Mouse (Mus musculus): Measurements from ENCODE around the gene Tmem129. TPM values are rescaled to one million over a fixed set of nuclear protein-coding genes. Genes with fewer than 3 reads are reported as not detected.

Gene Tmem129
- polyA plus RNA-seq, 1 experiment from 2014 or later = 20.6 TPM

- ATAC-seq (ENCODE audit: insufficient read depth) = no peak
- no peak overlapping the region for H3K4me2 ChIP-seq
- H3K9me3 ChIP-seq (replicated peaks) = no peaks in the 10 kb centered on the region
- H3K36me3 ChIP-seq (replicated peaks) = peaks cover 75% of the 10 kb centered on the region
- no peak overlapping the region for H3K4me3 ChIP-seq (replicated peaks)
- H3K4me1 ChIP-seq (replicated peaks) = peaks cover 24% of the 10 kb centered on the region
- no peak overlapping the region for H3K27ac ChIP-seq (replicated peaks)
- 70% methylated on average over 3 of the region's 3 CpGs for WGBS (ENCODE audit: insufficient replicate concordance)
- no peaks in the 10 kb centered on the region for H3K27me3 ChIP-seq
- H3K9ac ChIP-seq = no peak overlapping the region
Observed at GRCm38 (mm10) chr5:33637606-33638350, 20.4 kb downstream of the Tmem129 start.

- WGBS (ENCODE audit: insufficient replicate concordance) = 43% methylated on average over 3 of the region's 3 CpGs
- no peak overlapping the region for H3K9ac ChIP-seq
- peaks cover 34% of the 10 kb centered on the region for H3K4me1 ChIP-seq (replicated peaks)
- peaks cover 50% of the 10 kb centered on the region for H3K36me3 ChIP-seq (replicated peaks)
- H3K27me3 ChIP-seq = no peaks in the 10 kb centered on the region
- peak overlapping the region; percentile 43; the same call in 1 of the 2 replicates for H3K27ac ChIP-seq (replicated peaks)
- ATAC-seq (ENCODE audit: insufficient read depth) = peak; percentile 29; the same call in 1 of the 2 replicates
- H3K9me3 ChIP-seq (replicated peaks) = no peaks in the 10 kb centered on the region
- no peak overlapping the region for H3K4me2 ChIP-seq
- H3K4me3 ChIP-seq (replicated peaks) = no peak overlapping the region
Observed at GRCm38 (mm10) chr5:33635361-33635760, 22.9 kb downstream of the Tmem129 start.

GRCm38 (mm10) chr5:33632526-33632925 is 25.7 kb downstream of the Tmem129 start:
- no peaks in the 10 kb centered on the region for H3K9me3 ChIP-seq (replicated peaks)
- H3K4me3 ChIP-seq (replicated peaks) = no peak overlapping the region
- no peak for ATAC-seq (ENCODE audit: insufficient read depth)
- no peaks in the 10 kb centered on the region for H3K27me3 ChIP-seq
- H3K4me1 ChIP-seq (replicated peaks) = peaks cover 49% of the 10 kb centered on the region
- H3K27ac ChIP-seq (replicated peaks) = no peak overlapping the region
- H3K9ac ChIP-seq = no peak overlapping the region
- 50% methylated on average over 1 of the region's 1 CpGs for WGBS (ENCODE audit: insufficient replicate concordance)
- peaks cover 26% of the 10 kb centered on the region for H3K36me3 ChIP-seq (replicated peaks)
- H3K4me2 ChIP-seq = no peak overlapping the region

GRCm38 (mm10) chr5:33630615-33631014 is 27.6 kb downstream of the Tmem129 start:
- Histone ChIP-seq H3K4me3 (replicated peaks) (peak overlapping the region; percentile 88), H3K27ac (replicated peaks) (peak overlapping the region; percentile 84), H3K4me2 (peak overlapping the region; percentile 93), H3K27me3 (no peaks in the 10 kb centered on the region), H3K9me3 (replicated peaks) (no peaks in the 10 kb centered on the region), H3K4me1 (replicated peaks) (peaks cover 45% of the 10 kb centered on the region), H3K36me3 (replicated peaks) (peaks cover 9% of the 10 kb centered on the region), H3K9ac (peak overlapping the region; percentile 61)
- 44% methylated on average over 4 of the region's 4 CpGs for WGBS (ENCODE audit: insufficient replicate concordance)
- no peak for ATAC-seq (ENCODE audit: insufficient read depth)

- peak; percentile 70 for ATAC-seq (ENCODE audit: insufficient read depth)
- peaks cover 41% of the 10 kb centered on the region for H3K4me1 ChIP-seq (replicated peaks)
- peak overlapping the region; percentile 61 for H3K9ac ChIP-seq
- 3% methylated on average over 9 of the region's 9 CpGs for WGBS (ENCODE audit: insufficient replicate concordance)
- no peaks in the 10 kb centered on the region for H3K9me3 ChIP-seq (replicated peaks)
- H3K36me3 ChIP-seq (replicated peaks) = peaks cover 5% of the 10 kb centered on the region
- H3K27ac ChIP-seq (replicated peaks) = peak overlapping the region; percentile 84
- H3K4me2 ChIP-seq = peak overlapping the region; percentile 93
- H3K27me3 ChIP-seq = no peaks in the 10 kb centered on the region
- peak overlapping the region; percentile 88 for H3K4me3 ChIP-seq (replicated peaks)
Observed at GRCm38 (mm10) chr5:33630061-33630460, 28.2 kb downstream of the Tmem129 start.

GRCm38 (mm10) chr5:33629301-33629987 is 28.8 kb downstream of the Tmem129 start, which contains the start of the genes Fam53a and Gm9903:
Gene Fam53a (minus strand): TSS chr5:33629635.
Gene Gm9903 (plus strand): TSS chr5:33629925.
- no peaks in the 10 kb centered on the region for H3K27me3 ChIP-seq
- peak within 1 kb of the TSS; percentile 96 for H3K4me2 ChIP-seq
- peak within 1 kb of the TSS; percentile 92 for H3K27ac ChIP-seq (replicated peaks)
- ATAC-seq (ENCODE audit: insufficient read depth) = peak; percentile 95
- peaks cover 41% of the 10 kb centered on the region for H3K4me1 ChIP-seq (replicated peaks)
- no peaks in the 10 kb centered on the region for H3K9me3 ChIP-seq (replicated peaks)
- H3K9ac ChIP-seq = peak within 1 kb of the TSS; percentile 90
- under 1% methylated on average over 99 of the region's 99 CpGs for WGBS (ENCODE audit: insufficient replicate concordance)
- peak within 1 kb of the TSS; percentile 88 for H3K4me3 ChIP-seq (replicated peaks)
- H3K36me3 ChIP-seq (replicated peaks) = peaks cover under 1% of the 10 kb centered on the region

GRCm38 (mm10) chr5:33628820-33629300 is 29.4 kb downstream of the Tmem129 start:
- Histone ChIP-seq H3K27ac (replicated peaks) (peak overlapping the region; percentile 92), H3K9ac (peak overlapping the region; percentile 90), H3K4me1 (replicated peaks) (peaks cover 41% of the 10 kb centered on the region), H3K4me3 (replicated peaks) (peak overlapping the region; percentile 88), H3K36me3 (replicated peaks) (no peaks in the 10 kb centered on the region), H3K27me3 (no peaks in the 10 kb centered on the region), H3K4me2 (peak overlapping the region; percentile 96), H3K9me3 (replicated peaks) (no peaks in the 10 kb centered on the region)
- peak; percentile 23 for ATAC-seq (ENCODE audit: insufficient read depth)
- 0% methylated on average over 24 of the region's 24 CpGs for whole genome bisulfite sequencing (ENCODE audit: insufficient replicate concordance)

GRCm38 (mm10) chr5:33627968-33628367 is 30.2 kb downstream of the Tmem129 start:
- H3K36me3 ChIP-seq (replicated peaks) = no peaks in the 10 kb centered on the region
- H3K4me2 ChIP-seq = peak overlapping the region; percentile 96
- H3K27me3 ChIP-seq = no peaks in the 10 kb centered on the region
- H3K9ac ChIP-seq = peak overlapping the region; percentile 48; the same call in 1 of the 2 replicates
- no peak overlapping the region for H3K27ac ChIP-seq (replicated peaks)
- peaks cover 41% of the 10 kb centered on the region for H3K4me1 ChIP-seq (replicated peaks)
- 23% methylated on average over 4 of the region's 4 CpGs for WGBS (ENCODE audit: insufficient replicate concordance)
- peak overlapping the region; percentile 88 for H3K4me3 ChIP-seq (replicated peaks)
- no peak for ATAC-seq (ENCODE audit: insufficient read depth)
- no peaks in the 10 kb centered on the region for H3K9me3 ChIP-seq (replicated peaks)

GRCm38 (mm10) chr5:33623766-33624165 is 34.5 kb downstream of the Tmem129 start:
- Histone ChIP-seq H3K9me3 (replicated peaks) (no peaks in the 10 kb centered on the region), H3K36me3 (replicated peaks) (0 out of 2 replicates have a peak, but pooled peaks cover 3% of the 10 kb centered on the region), H3K4me2 (no peak overlapping the region), H3K27ac (replicated peaks) (no peak overlapping the region), H3K9ac (no peak overlapping the region), H3K27me3 (no peaks in the 10 kb centered on the region), H3K4me3 (replicated peaks) (no peak overlapping the region), H3K4me1 (replicated peaks) (peaks cover 17% of the 10 kb centered on the region)
- 55% methylated on average over 3 of the region's 3 CpGs for WGBS (ENCODE audit: insufficient replicate concordance)
- no peak for ATAC-seq (ENCODE audit: insufficient read depth)

- H3K4me2 ChIP-seq = no peak overlapping the region
- ATAC-seq (ENCODE audit: insufficient read depth) = no peak
- peaks cover 8% of the 10 kb centered on the region for H3K4me1 ChIP-seq (replicated peaks)
- no peak overlapping the region for H3K4me3 ChIP-seq (replicated peaks)
- 83% methylated on average over 2 of the region's 2 CpGs for WGBS (ENCODE audit: insufficient replicate concordance)
- H3K36me3 ChIP-seq (replicated peaks) = 0 out of 2 replicates have a peak, but pooled peaks cover 3% of the 10 kb centered on the region
- no peaks in the 10 kb centered on the region for H3K27me3 ChIP-seq
- no peak overlapping the region for H3K9ac ChIP-seq
- H3K27ac ChIP-seq (replicated peaks) = no peak overlapping the region
- H3K9me3 ChIP-seq (replicated peaks) = no peaks in the 10 kb centered on the region
Observed at GRCm38 (mm10) chr5:33622671-33623070, 35.5 kb downstream of the Tmem129 start.

GRCm38 (mm10) chr5:33614391-33614790 is 43.8 kb downstream of the Tmem129 start:
- no peak overlapping the region for H3K4me3 ChIP-seq (replicated peaks)
- no peaks in the 10 kb centered on the region for H3K27me3 ChIP-seq
- H3K27ac ChIP-seq (replicated peaks) = no peak overlapping the region
- H3K4me1 ChIP-seq (replicated peaks) = no peaks in the 10 kb centered on the region
- no peak overlapping the region for H3K4me2 ChIP-seq
- peaks cover 18% of the 10 kb centered on the region; the same call in 1 of the 2 replicates for H3K36me3 ChIP-seq (replicated peaks)
- no peak overlapping the region for H3K9ac ChIP-seq
- no peak for ATAC-seq (ENCODE audit: insufficient read depth)
- no peaks in the 10 kb centered on the region for H3K9me3 ChIP-seq (replicated peaks)
- WGBS (ENCODE audit: insufficient replicate concordance) = 71% methylated on average over 6 of the region's 6 CpGs

All from liver, embryonic 15.5 days (tissue).